Mouse (Mus musculus): ENCODE results near the gene Babam2. TPM values are rescaled to one million over a fixed set of nuclear protein-coding genes. Genes with fewer than 3 reads are reported as not detected.

Gene Babam2
- polyA plus RNA-seq, 1 experiment from 2014 or later = 90.2 TPM

GRCm38 (mm10) chr5:31931637-31932036, 234.2 kb downstream of the Babam2 start:
- Histone ChIP-seq H3K9me3 (replicated peaks; ENCODE audit: low read length) (no peaks in the 10 kb centered on the region), H3K4me3 (replicated peaks; ENCODE audit: low read depth, low read length) (no peak overlapping the region), H3K4me2 (ENCODE audit: low read length) (no peak overlapping the region), H3K9ac (ENCODE audit: low read depth, low read length) (no peak overlapping the region), H3K4me1 (replicated peaks; ENCODE audit: insufficient read depth, low read length) (0 out of 2 replicates have a peak, but pooled peaks cover 8% of the 10 kb centered on the region), H3K27me3 (ENCODE audit: insufficient read depth, low read length) (no peaks in the 10 kb centered on the region), H3K36me3 (ENCODE audit: insufficient read depth, low read length) (no peaks in the 10 kb centered on the region), H3K27ac (no peak overlapping the region)
- DNase-seq (ENCODE audit: low spot score) (no peak), ATAC-seq (replicated peaks; ENCODE audit: low FRiP score, low read depth) (no peak)
- TF ChIP-seq CTCF (IDR thresholded peaks at IDR 0.05; ENCODE audit: low read depth) = no peak
- WGBS = 82% methylated on average over 1 of the region's 1 CpGs

DNA sequence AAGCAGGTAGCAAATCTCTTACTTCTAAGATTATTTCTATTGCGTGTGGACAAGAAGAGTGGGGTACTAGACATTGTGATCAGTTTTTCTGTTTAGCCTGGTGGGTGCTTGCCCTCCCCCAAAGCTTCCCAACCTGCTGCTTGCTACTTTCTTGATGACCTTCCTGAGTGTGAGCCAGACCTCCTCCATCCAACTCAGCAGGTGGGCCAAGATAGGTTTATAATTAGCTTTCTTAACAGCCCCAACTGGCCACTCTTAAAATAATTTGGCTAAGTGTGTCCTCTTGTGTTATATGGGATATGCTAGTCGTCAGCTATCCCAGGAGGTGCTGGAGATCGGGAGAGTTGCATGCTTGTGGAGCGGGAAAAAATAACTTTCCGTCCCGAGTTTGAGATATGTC, 235.8 kb downstream of the Babam2 start:
- H3K4me2 ChIP-seq (ENCODE audit: low read length) = no peak overlapping the region
- WGBS = 84% methylated on average over 6 of the region's 6 CpGs
- H3K9ac ChIP-seq (ENCODE audit: low read depth, low read length) = no peak overlapping the region
- H3K9me3 ChIP-seq (replicated peaks; ENCODE audit: low read length) = no peaks in the 10 kb centered on the region
- TF ChIP-seq CTCF (IDR thresholded peaks at IDR 0.05; ENCODE audit: low read depth) = no peak
- H3K4me1 ChIP-seq (replicated peaks; ENCODE audit: insufficient read depth, low read length) = 0 out of 2 replicates have a peak, but pooled peaks cover 8% of the 10 kb centered on the region
- no peak overlapping the region for H3K27ac ChIP-seq
- ATAC-seq (replicated peaks; ENCODE audit: low FRiP score, low read depth) (no peak), DNase-seq (ENCODE audit: low spot score) (no peak)
- no peak overlapping the region for H3K4me3 ChIP-seq (replicated peaks; ENCODE audit: low read depth, low read length)
- no peaks in the 10 kb centered on the region for H3K27me3 ChIP-seq (ENCODE audit: insufficient read depth, low read length)
- no peaks in the 10 kb centered on the region for H3K36me3 ChIP-seq (ENCODE audit: insufficient read depth, low read length)

DNA sequence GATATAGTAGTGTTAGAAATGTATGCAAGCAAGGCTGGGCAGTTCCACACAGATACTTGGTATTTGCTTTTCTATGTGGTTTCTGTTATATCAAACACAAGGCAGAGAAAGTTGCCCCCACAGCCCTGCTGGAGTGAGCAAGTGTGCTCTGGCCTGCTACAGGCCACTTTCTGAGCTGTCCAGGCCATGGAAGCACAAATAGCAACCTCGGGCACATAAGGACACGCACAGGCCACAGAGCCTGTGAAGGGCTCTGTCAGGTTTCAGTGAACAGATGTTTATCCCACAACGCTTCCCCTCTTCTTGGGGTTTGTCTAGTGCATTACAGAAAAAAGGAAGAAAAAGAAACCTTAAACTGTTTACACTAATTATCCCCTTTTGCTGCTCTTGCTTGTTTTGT, 236.9 kb downstream of the Babam2 start:
- Histone ChIP-seq H3K4me2 (ENCODE audit: low read length) (no peak overlapping the region), H3K27me3 (ENCODE audit: insufficient read depth, low read length) (no peaks in the 10 kb centered on the region), H3K4me1 (replicated peaks; ENCODE audit: insufficient read depth, low read length) (0 out of 2 replicates have a peak, but pooled peaks cover 8% of the 10 kb centered on the region), H3K27ac (no peak overlapping the region), H3K9me3 (replicated peaks; ENCODE audit: low read length) (no peaks in the 10 kb centered on the region), H3K36me3 (ENCODE audit: insufficient read depth, low read length) (no peaks in the 10 kb centered on the region), H3K9ac (ENCODE audit: low read depth, low read length) (no peak overlapping the region), H3K4me3 (replicated peaks; ENCODE audit: low read depth, low read length) (no peak overlapping the region)
- no peak for DNase-seq (ENCODE audit: low spot score)
- no peak for TF ChIP-seq CTCF (IDR thresholded peaks at IDR 0.05; ENCODE audit: low read depth)
- WGBS = 82% methylated on average over 3 of the region's 3 CpGs
- no peak for ATAC-seq (replicated peaks; ENCODE audit: low FRiP score, low read depth)

- H3K27me3 ChIP-seq (ENCODE audit: insufficient read depth, low read length) = no peaks in the 10 kb centered on the region
- no peak overlapping the region for H3K27ac ChIP-seq
- H3K36me3 ChIP-seq (ENCODE audit: insufficient read depth, low read length) = no peaks in the 10 kb centered on the region
- no peak overlapping the region for H3K4me3 ChIP-seq (replicated peaks; ENCODE audit: low read depth, low read length)
- 80% methylated on average over 3 of the region's 3 CpGs for WGBS
- ATAC-seq (replicated peaks; ENCODE audit: low FRiP score, low read depth) = no peak
- no peak overlapping the region for H3K4me2 ChIP-seq (ENCODE audit: low read length)
- 0 out of 2 replicates have a peak, but pooled peaks cover 3% of the 10 kb centered on the region for H3K4me1 ChIP-seq (replicated peaks; ENCODE audit: insufficient read depth, low read length)
- H3K9me3 ChIP-seq (replicated peaks; ENCODE audit: low read length) = no peaks in the 10 kb centered on the region
- H3K9ac ChIP-seq (ENCODE audit: low read depth, low read length) = no peak overlapping the region
- TF ChIP-seq CTCF (IDR thresholded peaks at IDR 0.05; ENCODE audit: low read depth) = no peak
- DNase-seq (ENCODE audit: low spot score) = no peak
Measured at GRCm38 (mm10) chr5:31935936-31936335, 238.5 kb downstream of the Babam2 start.

GRCm38 (mm10) chr5:31936523-31936922, 239.0 kb downstream of the Babam2 start:
- no peak for DNase-seq (ENCODE audit: low spot score)
- Histone ChIP-seq H3K36me3 (ENCODE audit: insufficient read depth, low read length) (no peaks in the 10 kb centered on the region), H3K4me3 (replicated peaks; ENCODE audit: low read depth, low read length) (no peak overlapping the region), H3K27me3 (ENCODE audit: insufficient read depth, low read length) (no peaks in the 10 kb centered on the region), H3K9ac (ENCODE audit: low read depth, low read length) (no peak overlapping the region), H3K9me3 (replicated peaks; ENCODE audit: low read length) (no peaks in the 10 kb centered on the region), H3K27ac (no peak overlapping the region), H3K4me1 (replicated peaks; ENCODE audit: insufficient read depth, low read length) (no peaks in the 10 kb centered on the region), H3K4me2 (ENCODE audit: low read length) (no peak overlapping the region)
- no peak for ATAC-seq (replicated peaks; ENCODE audit: low FRiP score, low read depth)
- 86% methylated on average over 3 of the region's 3 CpGs for WGBS
- TF ChIP-seq CTCF (IDR thresholded peaks at IDR 0.05; ENCODE audit: low read depth) = no peak

GRCm38 (mm10) chr5:31940876-31941275, 243.4 kb downstream of the Babam2 start:
- no peak overlapping the region for H3K9ac ChIP-seq (ENCODE audit: low read depth, low read length)
- no peaks in the 10 kb centered on the region for H3K27me3 ChIP-seq (ENCODE audit: insufficient read depth, low read length)
- 91% methylated on average over 8 of the region's 8 CpGs for WGBS
- H3K9me3 ChIP-seq (replicated peaks; ENCODE audit: low read length) = no peaks in the 10 kb centered on the region
- no peak overlapping the region for H3K27ac ChIP-seq
- no peak for TF ChIP-seq CTCF (IDR thresholded peaks at IDR 0.05; ENCODE audit: low read depth)
- no peak for ATAC-seq (replicated peaks; ENCODE audit: low FRiP score, low read depth)
- no peaks in the 10 kb centered on the region for H3K4me1 ChIP-seq (replicated peaks; ENCODE audit: insufficient read depth, low read length)
- no peak overlapping the region for H3K4me2 ChIP-seq (ENCODE audit: low read length)
- DNase-seq (ENCODE audit: low spot score) = no peak
- H3K36me3 ChIP-seq (ENCODE audit: insufficient read depth, low read length) = no peaks in the 10 kb centered on the region
- no peak overlapping the region for H3K4me3 ChIP-seq (replicated peaks; ENCODE audit: low read depth, low read length)

DNA sequence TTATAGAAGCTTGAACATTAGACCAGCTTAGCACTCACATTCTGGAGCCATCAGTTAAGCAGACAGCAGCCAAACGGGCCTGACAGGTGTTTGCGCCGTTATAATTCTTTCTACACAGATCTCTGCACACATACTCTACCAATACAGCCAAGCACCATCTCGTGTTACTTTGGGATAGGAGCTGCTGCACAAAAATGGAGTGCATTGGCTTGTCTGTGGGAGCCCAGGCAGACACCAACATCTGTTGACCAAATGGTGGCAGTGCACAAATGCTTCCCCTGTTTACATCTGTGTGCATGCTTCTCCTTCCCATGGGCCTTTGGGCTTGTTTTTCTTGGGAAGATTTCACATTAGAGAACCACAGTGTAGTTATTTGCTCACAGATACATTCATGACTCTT, 249.7 kb downstream of the Babam2 start:
- TF ChIP-seq CTCF (IDR thresholded peaks at IDR 0.05; ENCODE audit: low read depth) = peak; percentile 42
- Histone ChIP-seq H3K36me3 (ENCODE audit: insufficient read depth, low read length) (no peaks in the 10 kb centered on the region), H3K4me2 (ENCODE audit: low read length) (no peak overlapping the region), H3K4me3 (replicated peaks; ENCODE audit: low read depth, low read length) (no peak overlapping the region), H3K27ac (no peak overlapping the region), H3K9me3 (replicated peaks; ENCODE audit: low read length) (no peaks in the 10 kb centered on the region), H3K4me1 (replicated peaks; ENCODE audit: insufficient read depth, low read length) (no peaks in the 10 kb centered on the region), H3K9ac (ENCODE audit: low read depth, low read length) (no peak overlapping the region), H3K27me3 (ENCODE audit: insufficient read depth, low read length) (no peaks in the 10 kb centered on the region)
- DNase-seq (ENCODE audit: low spot score) (peak; percentile 41), ATAC-seq (replicated peaks; ENCODE audit: low FRiP score, low read depth) (no peak)
- 29% methylated on average over 4 of the region's 4 CpGs for WGBS
